Mouse (Mus musculus) gastrocnemius, postnatal 14 days (tissue): ENCODE measurements around the gene Nubpl. TPM values are rescaled to one million over a fixed set of nuclear protein-coding genes. Genes with fewer than 3 reads are reported as not detected.

ENCODE experiments used
- DNase-seq: peaks from one replicate; pipeline ENCODE4 v3.0.0; 2021; ENCODE audit warnings: mixed read lengths
- intact Hi-C: fragments of 180-260 bp; cut with DNase I; formaldehyde crosslinking; loops from one replicate; pipeline ENCODE4 v1.15.1; 2025; ENCODE audit warnings: low total_unique reads
- total RNA-seq, 2 experiments: library from RNA; stranded (reverse); gene quantifications; 2 replicates each; pipeline ENCODE4 v1.2.3; 2021

The Nubpl gene
- total RNA-seq, 2 experiments from 2014 or later: 3.3 to 3.7 TPM

DNA sequence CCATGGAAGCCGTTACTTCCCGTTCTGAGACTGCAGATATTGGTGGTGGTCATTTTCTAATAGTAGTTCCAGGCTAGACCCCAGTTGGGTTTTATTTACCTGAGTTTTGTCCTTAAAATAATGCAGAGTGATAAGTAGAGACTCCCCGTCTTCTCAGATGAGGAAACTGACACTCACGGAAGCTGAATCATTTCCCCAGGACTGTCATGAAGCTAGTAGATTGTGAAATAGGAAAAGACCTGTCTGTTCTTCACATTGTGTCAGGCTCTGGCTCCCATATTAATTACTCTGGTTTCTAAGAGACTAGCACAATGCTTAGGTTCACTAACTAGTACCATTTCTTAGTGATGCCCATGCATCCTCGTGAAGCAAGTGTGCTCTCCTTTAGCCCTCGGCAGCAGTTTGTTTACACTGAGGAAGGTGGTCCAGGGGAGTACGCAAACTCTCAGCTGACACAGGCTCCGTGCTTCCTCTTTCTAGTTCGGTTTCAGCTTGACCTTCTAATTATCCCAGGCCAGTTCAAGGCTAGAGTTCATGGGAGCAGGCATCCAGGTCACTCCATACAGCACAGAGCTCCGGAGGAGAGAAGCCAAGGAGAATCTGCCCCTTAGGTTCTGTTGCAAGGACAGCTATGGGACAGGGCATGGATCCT, 209.9 kb downstream of the Nubpl start:
- intact Hi-C loops: no loop called here

DNA sequence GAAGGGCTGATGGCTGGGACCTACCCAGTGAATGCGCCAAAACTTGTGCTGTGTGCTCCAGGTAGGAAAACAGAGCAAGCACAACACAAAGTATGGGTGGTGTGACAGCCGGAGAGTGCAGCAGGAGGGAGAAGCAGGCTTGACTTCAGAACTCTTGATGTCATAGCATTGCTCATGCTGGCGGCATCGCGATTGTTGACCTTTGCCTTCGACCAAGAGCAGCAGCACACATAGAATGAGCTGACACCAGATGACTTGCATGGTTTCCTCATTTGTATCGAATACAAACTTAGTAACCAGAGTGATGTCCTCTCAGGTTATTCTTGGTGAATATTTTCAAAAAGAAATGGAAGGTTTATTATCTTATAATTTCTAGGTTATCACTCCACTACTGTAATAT, 211.1 kb downstream of the Nubpl start:
- no peak for DNase-seq
- intact Hi-C loops: no loop called here

More for the DNA sequence above, 209.9 kb downstream of the Nubpl start:
- DNase-seq: no peak

DNA sequence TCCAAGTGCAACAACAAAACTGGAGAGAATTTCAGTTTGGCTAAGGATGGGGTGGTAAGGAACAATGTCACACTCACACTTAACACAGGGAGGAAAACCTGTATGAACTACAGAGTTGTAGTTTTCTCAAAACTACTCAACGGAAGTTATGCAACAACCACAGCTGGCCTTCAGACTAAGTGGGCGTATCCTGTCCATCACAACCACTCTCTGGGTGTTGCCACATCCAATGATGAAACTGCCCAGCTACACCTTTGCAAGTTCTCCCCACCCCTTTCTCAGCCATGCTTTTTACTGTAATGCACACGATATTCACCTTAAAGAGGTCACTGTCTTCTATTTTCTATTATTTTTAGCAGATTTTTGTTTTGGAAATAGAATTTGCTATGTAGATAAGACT, 217.3 kb downstream of the Nubpl start:
- DNase-seq: no peak
- intact Hi-C loops: no loop called here

- no peak for DNase-seq
- intact Hi-C loops: no loop called here
Measured at GRCm38 (mm10) chr12:52317635-52318034, 220.1 kb downstream of the Nubpl start.

- intact Hi-C loops: no loop called here
- DNase-seq: no peak
Measured at GRCm38 (mm10) chr12:52318426-52318825, 220.9 kb downstream of the Nubpl start.

- intact Hi-C loops: no loop called here
Measured at GRCm38 (mm10) chr12:52319156-52319555, 221.6 kb downstream of the Nubpl start.

GRCm38 (mm10) chr12:52328488-52328887, 231.0 kb downstream of the Nubpl start:
- intact Hi-C loops: no loop called here
- no peak for DNase-seq

More at GRCm38 (mm10) chr12:52319156-52319555, 221.6 kb downstream of the Nubpl start:
- no peak for DNase-seq

DNA sequence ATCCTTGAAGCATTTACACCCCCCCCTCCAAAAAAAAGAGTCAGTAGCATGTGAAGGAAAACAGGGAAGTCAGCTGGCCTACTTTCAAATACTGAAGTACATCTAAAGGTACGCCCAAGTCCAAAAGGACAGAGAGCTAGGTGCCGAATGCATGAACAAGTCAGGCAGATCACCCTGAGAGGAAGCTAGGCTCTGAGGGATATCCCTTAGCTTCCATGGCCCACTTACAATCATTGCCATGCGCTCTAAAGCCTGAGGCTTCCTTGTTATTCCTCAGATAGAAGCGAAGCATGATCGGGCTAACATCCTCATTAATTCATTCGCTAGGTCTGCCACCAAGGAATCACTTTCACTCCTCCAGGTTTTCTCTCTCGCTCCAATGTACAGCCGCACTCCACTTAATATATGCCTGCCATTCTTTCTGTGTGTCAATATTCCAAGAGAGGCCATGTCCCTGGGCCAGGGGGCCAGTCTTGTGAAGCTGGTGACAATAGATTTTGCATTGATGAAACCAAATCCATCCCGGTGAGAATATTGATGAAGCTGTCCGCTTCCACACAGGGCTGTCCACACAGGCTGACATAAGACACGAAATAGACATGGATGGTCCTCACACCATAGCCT, 237.7 kb downstream of the Nubpl start:
- no peak for DNase-seq
- intact Hi-C loops: no loop called here

DNA sequence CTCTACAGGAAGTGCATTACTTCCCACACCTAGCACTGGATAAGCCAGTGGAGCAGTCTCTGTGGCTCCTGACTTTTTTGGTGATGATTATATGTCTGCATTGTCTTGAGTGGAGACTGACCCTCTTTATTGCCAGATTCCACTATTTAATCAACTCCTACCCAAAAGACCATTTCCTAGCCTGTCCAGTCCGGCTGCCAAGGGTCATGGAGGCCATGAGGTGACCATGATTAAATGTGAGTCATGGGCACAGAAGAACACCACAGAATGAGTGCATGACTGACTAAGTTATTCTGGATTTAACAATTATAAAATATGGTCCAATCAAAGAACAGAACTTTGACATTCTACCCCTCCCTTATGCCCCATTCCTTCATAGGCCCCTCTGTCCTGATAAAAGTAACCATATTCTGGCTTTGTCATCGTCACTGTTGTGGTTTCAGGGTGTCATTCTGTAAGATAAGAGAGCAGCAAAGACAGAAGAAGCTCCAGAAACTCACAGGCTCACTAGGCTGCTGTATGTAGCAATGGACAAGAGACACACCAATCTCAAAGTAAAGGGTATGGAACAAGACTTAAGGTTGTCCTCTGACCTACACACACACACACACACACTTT, 240.7 kb downstream of the Nubpl start:
- intact Hi-C loops: no loop called here
- no peak for DNase-seq

DNA sequence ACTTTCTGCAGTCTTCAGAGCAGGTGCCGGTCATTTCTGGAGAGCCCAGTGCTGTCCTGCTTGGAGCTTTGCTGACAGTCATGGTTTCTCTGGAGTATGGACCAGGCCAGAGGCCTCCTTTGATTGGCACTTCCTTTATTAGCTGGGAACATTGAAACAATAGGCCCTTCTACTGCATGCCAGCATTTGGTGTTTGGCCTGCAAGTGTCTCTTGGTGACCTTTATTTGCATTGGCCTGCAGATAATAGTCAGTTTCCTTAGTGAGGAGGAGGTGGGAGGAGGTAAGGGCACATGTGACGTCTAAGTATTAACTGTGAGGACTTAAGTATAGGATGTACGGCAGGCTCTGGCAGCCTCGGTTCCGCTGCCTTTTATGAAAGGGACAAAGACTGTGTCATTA, 249.1 kb downstream of the Nubpl start:
- intact Hi-C loops: no loop called here
- no peak for DNase-seq

DNA sequence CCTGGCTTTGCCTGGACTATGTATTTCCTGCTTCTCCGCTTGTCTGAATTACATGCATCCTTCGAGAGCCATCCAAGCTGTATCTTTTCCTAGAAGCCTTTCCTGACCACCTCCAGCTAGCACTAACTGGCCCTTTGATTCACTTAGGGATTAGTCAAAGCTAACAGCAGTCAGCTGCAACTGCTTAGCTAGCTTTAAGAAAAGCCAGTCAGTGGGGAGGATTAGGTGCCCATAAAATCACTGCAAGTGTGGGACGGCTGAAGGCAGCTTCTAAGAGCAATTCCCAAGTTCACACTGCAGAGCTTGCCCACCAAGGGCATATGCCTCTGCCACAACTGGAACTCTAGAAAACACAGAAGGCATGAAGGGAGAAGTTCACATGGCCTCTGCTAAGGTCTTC, 252.7 kb downstream of the Nubpl start:
- intact Hi-C loops: no loop called here
- no peak for DNase-seq

DNA sequence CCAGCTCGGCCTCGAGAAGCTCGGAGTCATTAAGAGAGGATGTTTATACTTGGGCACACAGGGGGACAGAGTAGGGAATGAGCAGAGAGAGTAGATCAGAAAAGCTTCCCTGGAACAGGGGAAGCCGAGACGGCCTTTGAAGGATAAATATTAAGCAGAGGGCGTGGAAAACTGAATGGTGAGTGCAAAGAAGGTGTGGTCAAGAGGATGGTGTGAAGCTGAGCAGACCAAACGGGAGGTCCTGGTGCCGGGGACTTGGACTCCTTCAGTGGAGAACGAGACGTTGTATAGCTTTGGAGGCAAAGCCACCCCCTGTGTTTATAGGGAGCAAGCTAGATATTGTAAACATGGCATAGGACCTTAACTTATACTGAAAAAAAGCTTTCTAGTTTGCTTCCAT, 261.9 kb downstream of the Nubpl start:
- intact Hi-C loops: no loop called here
- no peak for DNase-seq

DNA sequence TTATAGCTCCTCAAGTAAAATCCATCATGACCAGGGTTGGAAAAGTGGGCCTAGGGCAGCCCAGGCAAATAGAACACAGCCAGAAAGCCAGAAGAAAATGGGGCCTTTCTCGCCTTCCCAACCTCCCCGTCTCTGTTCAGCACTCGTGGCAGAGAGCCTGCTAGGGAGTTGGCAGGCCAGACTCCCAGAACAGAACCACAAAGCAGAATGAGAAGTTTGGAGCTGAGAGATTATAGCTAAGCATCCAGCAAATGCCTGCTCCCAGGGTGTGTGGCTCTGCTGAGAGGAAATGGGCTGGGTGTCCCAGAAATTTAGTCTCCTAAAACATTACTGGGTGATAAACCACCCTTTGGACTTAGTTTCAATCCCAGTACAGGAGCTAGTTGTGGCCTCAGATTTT, 262.6 kb downstream of the Nubpl start:
- DNase-seq: peak; percentile 8
- intact Hi-C loops: no loop called here

DNA sequence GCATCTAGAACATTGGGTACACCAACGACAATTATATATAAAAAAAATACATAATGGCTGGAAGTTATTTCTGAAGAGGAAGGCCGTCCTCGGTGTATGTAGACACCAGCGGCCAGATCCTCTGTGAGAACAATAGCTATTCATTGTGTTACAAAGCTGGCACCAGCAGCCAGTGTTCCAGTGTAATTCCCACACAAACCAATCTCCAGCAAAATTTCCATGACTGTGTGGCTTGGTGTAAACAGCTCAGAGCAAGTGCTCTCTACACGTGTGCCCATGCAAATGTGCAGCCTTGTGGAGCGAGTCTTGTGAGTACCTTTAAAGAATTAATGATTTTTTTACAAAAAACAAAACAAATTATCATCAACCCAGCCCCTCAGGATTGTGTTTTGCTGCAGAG, 263.7 kb downstream of the Nubpl start:
- DNase-seq: no peak

More for the DNA sequence above, 263.7 kb downstream of the Nubpl start:
- intact Hi-C loops: no loop called here

Other genes starting within 250 kb of the Nubpl start
- gene Heatr5a, start 126.4 kb upstream of the Nubpl start, total RNA-seq: 10 to 100 TPM; 14.1 to 17.9 TPM
- gene Dtd2, start 91.2 kb upstream of the Nubpl start, total RNA-seq: 1 to 10 TPM; 5.1 to 5.8 TPM
- not detected for gene Gpr33, start 69.7 kb upstream of the Nubpl start, total RNA-seq